8 mouse cellular contexts compared by ENCODE assay signal in genomic region chr12:24841115-24841879, GRCm38 (mm10). TPM values are rescaled to one million over a fixed set of nuclear protein-coding genes. Genes with fewer than 3 reads are reported as not detected.
DNase-seq lines count a peak whose midpoint lies in the region; ATAC-seq and TF ChIP-seq lines count a peak whose summit lies in the region.

No protein-coding gene starts in this region.

- H3K9me3 ChIP-seq in kidney, embryonic 14.5 days (ENCODE audit: control insufficient read depth, low read length): no peaks in the 10 kb centered on the region
- no peaks in the 10 kb centered on the region for H3K9me3 ChIP-seq in embryonic facial prominence, embryonic 14.5 days (ENCODE audit: control insufficient read depth, low read length)
- H3K9me3 ChIP-seq in limb, embryonic 13.5 days: no peaks in the 10 kb centered on the region

- intact Hi-C loops in left cerebral cortex, adult 2 months (cut with DNase I): no loop called here

- no peak overlapping the region for H3K4me3 ChIP-seq in kidney, embryonic 14.5 days (ENCODE audit: low read length)
- H3K4me3 ChIP-seq in embryonic facial prominence, embryonic 14.5 days (ENCODE audit: low read depth, low read length): no peak overlapping the region
- H3K4me3 ChIP-seq in limb, embryonic 13.5 days: no peak overlapping the region
- H3K4me3 ChIP-seq in left cerebral cortex, adult 2 months: no peak overlapping the region

- H3K4me2 ChIP-seq in kidney, embryonic 14.5 days (replicated peaks; ENCODE audit: low read depth, low read length): no peak overlapping the region
- 0 out of 2 replicates have a peak overlapping the region, but pooled peaks have one; percentile 26 for H3K4me2 ChIP-seq in embryonic facial prominence, embryonic 14.5 days (ENCODE audit: low read depth, low read length)
- H3K4me2 ChIP-seq in limb, embryonic 13.5 days (replicated peaks): peak overlapping the region; percentile 5; the same call in 1 of the 2 replicates

- WGBS in kidney, embryonic 14.5 days: 50% methylated on average over 9 of the region's 9 CpGs
- 51% methylated on average over 9 of the region's 9 CpGs for WGBS in embryonic facial prominence, embryonic 14.5 days
- 47% methylated on average over 9 of the region's 9 CpGs for WGBS in limb, embryonic 13.5 days

- H3K27me3 ChIP-seq in kidney, embryonic 14.5 days (ENCODE audit: control insufficient read depth, insufficient read depth, low read length): no peaks in the 10 kb centered on the region
- H3K27me3 ChIP-seq in embryonic facial prominence, embryonic 14.5 days (replicated peaks; ENCODE audit: control insufficient read depth, insufficient read depth, low read length): no peaks in the 10 kb centered on the region
- H3K27me3 ChIP-seq in limb, embryonic 13.5 days: no peaks in the 10 kb centered on the region

- ATAC-seq in kidney, embryonic 14.5 days (ENCODE audit: low FRiP score, low TSS enrichment): peak; percentile 32; the same call in 1 of the 2 replicates
- ATAC-seq in embryonic facial prominence, embryonic 14.5 days (ENCODE audit: low read depth): no peak
- ATAC-seq in limb, embryonic 13.5 days (ENCODE audit: low FRiP score, low read depth): 0 out of 2 replicates have a peak, but pooled peaks have one; percentile 56

- H3K9ac ChIP-seq in kidney, embryonic 14.5 days (ENCODE audit: low read depth, low read length): no peak overlapping the region
- H3K9ac ChIP-seq in embryonic facial prominence, embryonic 14.5 days (ENCODE audit: low read depth, low read length): no peak overlapping the region
- no peak overlapping the region for H3K9ac ChIP-seq in limb, embryonic 13.5 days

- no peak; the same call in none of the 2 replicates for TF ChIP-seq CTCF in left cerebral cortex, adult 2 months (IDR thresholded peaks at IDR 0.05)

- H3K36me3 ChIP-seq in kidney, embryonic 14.5 days (ENCODE audit: control insufficient read depth, insufficient read depth, low read length): no peaks in the 10 kb centered on the region
- no peaks in the 10 kb centered on the region for H3K36me3 ChIP-seq in embryonic facial prominence, embryonic 14.5 days (ENCODE audit: control insufficient read depth, insufficient read depth, low read length)
- H3K36me3 ChIP-seq in limb, embryonic 13.5 days: no peaks in the 10 kb centered on the region

- DNase-seq in kidney, adult 11 months: no peak
- DNase-seq in brain, adult 2 months (ENCODE audit: low read depth, low spot score): peak; percentile 29
- DNase-seq in embryonic facial prominence, embryonic 14.5 days (ENCODE audit: low spot score): peak; percentile 85
- no peak for DNase-seq in spleen, adult 12 weeks (ENCODE audit: low spot score)
- DNase-seq in left cerebral cortex, adult 2 months (ENCODE audit: extremely low spot score in 1 of 2, low spot score in 2 of 2): no peak
- no peak for DNase-seq in thymus, postnatal 0 days (ENCODE audit: low spot score)

- no peak overlapping the region for H3K27ac ChIP-seq in kidney, embryonic 14.5 days (ENCODE audit: low read depth, low read length)
- H3K27ac ChIP-seq in embryonic facial prominence, embryonic 14.5 days (replicated peaks; ENCODE audit: low read depth, low read length): peak overlapping the region; percentile 48; the same call in 1 of the 2 replicates
- no peak overlapping the region for H3K27ac ChIP-seq in limb, embryonic 13.5 days
- no peak overlapping the region for H3K27ac ChIP-seq in left cerebral cortex, adult 2 months

- peaks cover 33% of the 10 kb centered on the region for H3K4me1 ChIP-seq in kidney, embryonic 14.5 days (ENCODE audit: control insufficient read depth, insufficient read depth, low read length)
- H3K4me1 ChIP-seq in embryonic facial prominence, embryonic 14.5 days (ENCODE audit: control insufficient read depth, insufficient read depth, low read length): peaks cover 46% of the 10 kb centered on the region
- peaks cover 90% of the 10 kb centered on the region for H3K4me1 ChIP-seq in limb, embryonic 13.5 days

RNA-seq across cellular contexts. Expression of gene Mboat2, which starts 10.6 kb away (rescaled TPM):
- polyA plus RNA-seq in kidney, embryonic 14.5 days (2014; fragmentation: Nextera tagmentation; extraction: Ambion mirVana): 23.5 and 45.1 TPM in 2 replicates
- 50.5 and 55.5 TPM in 2 replicates for polyA plus RNA-seq in embryonic facial prominence, embryonic 14.5 days (2014; fragmentation: Nextera tagmentation; extraction: Ambion mirVana)
- polyA plus RNA-seq in limb, embryonic 13.5 days (2015; fragmentation: Nextera tagmentation; extraction: Ambion mirVana): 55.1 and 56.0 TPM in 2 replicates
- 10 to 100 TPM; 78.7 to 85.3 TPM for total RNA-seq in left cerebral cortex, adult 2 months (2021)
- 3.7 and 4.8 TPM in 2 replicates for polyA plus RNA-seq in thymus, postnatal 0 days (2015; fragmentation: Nextera tagmentation; extraction: Ambion mirVana)

Comparison
In these comparisons a context has a peak if more than half of its experiments do, and no peak if none do; other contexts are left out.
1. DNase-seq: peak in brain, adult 2 months (single experiment) and embryonic facial prominence, embryonic 14.5 days (single experiment); none in kidney, adult 11 months (single experiment), spleen, adult 12 weeks (single experiment), left cerebral cortex, adult 2 months (0 of 2) and thymus, postnatal 0 days (single experiment).